10 mouse cellular contexts compared by ENCODE assay signal in genomic region chr1:89757545-89757944, GRCm38 (mm10).
A peak's percentile ranks its signal among the peaks of the same experiment; 100 is the strongest.
DNase-seq lines count a peak whose midpoint lies in the region; ATAC-seq lines count a peak whose summit lies in the region.
"Had no signal": no experiment of that assay in that cellular context is flagged by ENCODE, and none has a peak within 500 bp of the region (broad histone marks: within the 10 kb centered on the region; RNA-seq: fewer than 3 reads in every experiment).

No protein-coding gene starts in this region.

- H3K27me3 ChIP-seq in heart, embryonic 11.5 days (ENCODE audit: control insufficient read depth, insufficient read depth, low read length): no peaks in the 10 kb centered on the region
- H3K27me3 ChIP-seq in midbrain, embryonic 13.5 days: peaks cover 28% of the 10 kb centered on the region
- no peaks in the 10 kb centered on the region for H3K27me3 ChIP-seq in midbrain, embryonic 16.5 days (ENCODE audit: control insufficient read depth, insufficient read depth, low read depth, low read length)

- intact Hi-C loops in heart, postnatal 14 days (cut with DNase I): no loop called here

- H3K4me3 ChIP-seq in heart, embryonic 11.5 days (ENCODE audit: low read depth, low read length): no peak overlapping the region
- no peak overlapping the region for H3K4me3 ChIP-seq in midbrain, embryonic 13.5 days (replicated peaks)
- no peak overlapping the region for H3K4me3 ChIP-seq in midbrain, embryonic 16.5 days (ENCODE audit: low read depth, low read length)

- no peaks in the 10 kb centered on the region for H3K36me3 ChIP-seq in heart, embryonic 11.5 days (ENCODE audit: control insufficient read depth, insufficient read depth, low read length)
- peaks cover 5% of the 10 kb centered on the region for H3K36me3 ChIP-seq in midbrain, embryonic 13.5 days
- H3K36me3 ChIP-seq in midbrain, embryonic 16.5 days (ENCODE audit: control insufficient read depth, insufficient read depth, low read length): 0 out of 2 replicates have a peak, but pooled peaks cover 1% of the 10 kb centered on the region

- no peak overlapping the region for H3K9ac ChIP-seq in heart, embryonic 11.5 days (ENCODE audit: low read depth, low read length)
- no peak overlapping the region for H3K9ac ChIP-seq in midbrain, embryonic 13.5 days (replicated peaks)
- no peak overlapping the region for H3K9ac ChIP-seq in midbrain, embryonic 16.5 days (ENCODE audit: low read depth, low read length)

- ATAC-seq in heart, embryonic 11.5 days (replicated peaks; ENCODE audit: insufficient number of reproducible peaks, low FRiP score, low TSS enrichment): no peak
- peak; percentile 34; the same call in 1 of the 2 replicates for ATAC-seq in midbrain, embryonic 13.5 days
- ATAC-seq in midbrain, embryonic 16.5 days: no peak

- WGBS in heart, embryonic 11.5 days (ENCODE audit: insufficient replicate concordance): 43% methylated on average over 3 of the region's 3 CpGs
- WGBS in midbrain, embryonic 13.5 days: 52% methylated on average over 3 of the region's 3 CpGs
- 61% methylated on average over 3 of the region's 3 CpGs for WGBS in midbrain, embryonic 16.5 days

- H3K27ac ChIP-seq in heart, embryonic 11.5 days (ENCODE audit: low read depth, low read length): no peak overlapping the region
- H3K27ac ChIP-seq in midbrain, embryonic 13.5 days: no peak overlapping the region
- H3K27ac ChIP-seq in midbrain, embryonic 16.5 days (ENCODE audit: low read length): no peak overlapping the region

- no peaks in the 10 kb centered on the region for H3K9me3 ChIP-seq in heart, embryonic 11.5 days (replicated peaks; ENCODE audit: control insufficient read depth, low read length)
- H3K9me3 ChIP-seq in midbrain, embryonic 13.5 days: no peaks in the 10 kb centered on the region
- H3K9me3 ChIP-seq in midbrain, embryonic 16.5 days (replicated peaks; ENCODE audit: control insufficient read depth, low read length, poor library complexity, severe bottlenecking): no peaks in the 10 kb centered on the region

- H3K4me2 ChIP-seq in heart, embryonic 11.5 days: no peak overlapping the region
- no peak overlapping the region for H3K4me2 ChIP-seq in midbrain, embryonic 13.5 days (replicated peaks)
- H3K4me2 ChIP-seq in midbrain, embryonic 16.5 days (ENCODE audit: low read length): no peak overlapping the region

- DNase-seq in heart, postnatal 14 days: peak; percentile 13 to 14
- DNase-seq in embryo, embryonic 10.5 days (ENCODE audit: low spot score): peak; percentile 56
- DNase-seq in retina, postnatal 1 day: peak; percentile 35
- DNase-seq in frontal cortex, postnatal 10 days (ENCODE audit: low spot score in 2 of 2): no peak
- no peak for DNase-seq in cerebellum, adult 9-11 months
- DNase-seq: cerebellum, postnatal 25 days; gastrocnemius, postnatal 10 days had no signal

- no peaks in the 10 kb centered on the region for H3K4me1 ChIP-seq in heart, embryonic 11.5 days (ENCODE audit: control insufficient read depth, insufficient read depth, low read length)
- H3K4me1 ChIP-seq in midbrain, embryonic 13.5 days (replicated peaks): peaks cover 37% of the 10 kb centered on the region
- H3K4me1 ChIP-seq in midbrain, embryonic 16.5 days (ENCODE audit: control insufficient read depth, insufficient read depth, low read length): peaks cover 15% of the 10 kb centered on the region

Comparison
In these comparisons a context has a peak if more than half of its experiments do, and no peak if none do; other contexts are left out.
1. DNase-seq: peak in heart, postnatal 14 days (2 of 2), embryo, embryonic 10.5 days (single experiment) and retina, postnatal 1 day (single experiment); none in frontal cortex, postnatal 10 days (0 of 2) and cerebellum, adult 9-11 months (single experiment).